Comparison of ENCODE assay signal across 19 mouse cellular contexts in genomic region chr1:181381410-181382010, GRCm38 (mm10). TPM values are rescaled to one million over a fixed set of nuclear protein-coding genes. Genes with fewer than 3 reads are reported as not detected.
DNase-seq lines count a peak whose midpoint lies in the region; ATAC-seq lines count a peak whose summit lies in the region.
"Had no signal": no experiment of that assay in that cellular context is flagged by ENCODE, and none has a peak within 500 bp of the region (broad histone marks: within the 10 kb centered on the region; RNA-seq: fewer than 3 reads in every experiment).

No protein-coding gene starts in this region.

- 78% methylated on average over 12 of the region's 12 CpGs for WGBS in hindbrain, embryonic 12.5 days

- H3K9ac ChIP-seq in hindbrain, embryonic 12.5 days: no peak overlapping the region
- H3K9ac ChIP-seq: embryonic facial prominence, embryonic 13.5 days; limb, embryonic 15.5 days; lung, embryonic 15.5 days; midbrain, embryonic 12.5 days; neural tube, embryonic 13.5 days had no signal

- no peak overlapping the region for H3K4me2 ChIP-seq in hindbrain, embryonic 12.5 days (replicated peaks)
- H3K4me2 ChIP-seq: embryonic facial prominence, embryonic 13.5 days; limb, embryonic 15.5 days; lung, embryonic 15.5 days; midbrain, embryonic 12.5 days; neural tube, embryonic 13.5 days had no signal

- H3K4me3 ChIP-seq in hindbrain, embryonic 12.5 days: no peak overlapping the region
- H3K4me3 ChIP-seq: embryonic facial prominence, embryonic 13.5 days; limb, embryonic 15.5 days; lung, embryonic 15.5 days; midbrain, embryonic 12.5 days; neural tube, embryonic 13.5 days had no signal

- H3K27me3 ChIP-seq in hindbrain, embryonic 12.5 days: no peaks in the 10 kb centered on the region
- H3K27me3 ChIP-seq: lung, embryonic 15.5 days; midbrain, embryonic 12.5 days; neural tube, embryonic 13.5 days had no signal

- H3K27ac ChIP-seq in hindbrain, embryonic 12.5 days: no peak overlapping the region
- H3K27ac ChIP-seq: embryonic facial prominence, embryonic 13.5 days; kidney, postnatal 0 days; limb, embryonic 15.5 days; lung, embryonic 15.5 days; midbrain, embryonic 12.5 days; neural tube, embryonic 13.5 days had no signal

- H3K4me1 ChIP-seq in hindbrain, embryonic 12.5 days: 0 out of 2 replicates have a peak, but pooled peaks cover 3% of the 10 kb centered on the region
- H3K4me1 ChIP-seq: embryonic facial prominence, embryonic 13.5 days; lung, embryonic 15.5 days had no signal

- intact Hi-C loops in left cerebral cortex, postnatal 4 days (cut with DNase I): no loop called here

- ATAC-seq in hindbrain, embryonic 12.5 days (ENCODE audit: low FRiP score): no peak
- ATAC-seq: CD4-positive, CD25-positive, alpha-beta regulatory T cell, adult 4 months had no signal

- H3K36me3 ChIP-seq in hindbrain, embryonic 12.5 days: no peaks in the 10 kb centered on the region
- H3K36me3 ChIP-seq: embryonic facial prominence, embryonic 13.5 days; limb, embryonic 15.5 days; lung, embryonic 15.5 days; midbrain, embryonic 12.5 days; neural tube, embryonic 13.5 days had no signal

- no peaks in the 10 kb centered on the region for H3K9me3 ChIP-seq in hindbrain, embryonic 12.5 days (replicated peaks)
- H3K9me3 ChIP-seq: embryonic facial prominence, embryonic 13.5 days; limb, embryonic 15.5 days; lung, embryonic 15.5 days; midbrain, embryonic 12.5 days; neural tube, embryonic 13.5 days had no signal

- peak; percentile 70 for DNase-seq in left cerebral cortex, adult 11 months (ENCODE audit: low spot score)
- no peak for DNase-seq in left cerebral cortex, postnatal 4 days
- DNase-seq in frontal cortex, adult 2 months (ENCODE audit: extremely low spot score in 1 of 2, low spot score in 1 of 2): peak; percentile 81 to 84
- peak; percentile 87 for DNase-seq in layer of hippocampus, adult 9-11 months
- DNase-seq in right cerebral cortex, adult 2 months (ENCODE audit: low spot score in 2 of 2): peak; percentile 75 to 78
- DNase-seq in thymus, postnatal 0 days (ENCODE audit: low spot score): no peak
- no peak for DNase-seq in urinary bladder, postnatal 10 days (ENCODE audit: low spot score)
- DNase-seq: cerebellum, adult 9-11 months; heart, adult 18-20 months had no signal

RNA-seq across cellular contexts. Expression of gene Cnih3, which starts 29.1 kb away (rescaled TPM):
- 10 to 100 TPM; 51.7 to 55.9 TPM for total RNA-seq in left cerebral cortex, postnatal 4 days (2021)
- 45.6 and 61.1 TPM in 2 replicates for polyA plus RNA-seq in frontal cortex, adult 2 months (2012; rRNA removed)
- polyA plus RNA-seq in thymus, postnatal 0 days (2015; fragmentation: Nextera tagmentation; extraction: Ambion mirVana): 0.10 TPM in 1 of 2 replicates, not detected in the other
- polyA plus RNA-seq in hindbrain, embryonic 12.5 days (2016; fragmentation: Nextera tagmentation; extraction: Ambion mirVana): 2.6 and 5.1 TPM in 2 replicates
- total RNA-seq: gastrocnemius, adult 18-20 months; heart, adult 18-20 months had no signal
- polyA plus RNA-seq: CD4-positive, CD25-positive, alpha-beta regulatory T cell, adult 4 months; heart, postnatal 0 days had no signal

Comparison
In these comparisons a context has a peak if more than half of its experiments do, and no peak if none do; other contexts are left out.
1. DNase-seq: peak in left cerebral cortex, adult 11 months (single experiment), frontal cortex, adult 2 months (2 of 2), layer of hippocampus, adult 9-11 months (single experiment) and right cerebral cortex, adult 2 months (2 of 2); none in left cerebral cortex, postnatal 4 days (single experiment), thymus, postnatal 0 days (single experiment) and urinary bladder, postnatal 10 days (single experiment).